Mouse (Mus musculus) heart, postnatal 0 days (tissue): Measurements from ENCODE around the gene Kdm7a.

Experiments used
- CTCF ChIP-seq: IDR thresholded peaks from 2 replicates; pipeline ENCODE4 v1.5.1; 2016; ENCODE audit warnings: antibody characterized with exemption, control low read depth, low read depth
- EP300 ChIP-seq: IDR thresholded peaks from 2 replicates; pipeline ENCODE4 v1.6.1; 2016; ENCODE audit warnings: antibody characterized with exemption, low read depth

DNA sequence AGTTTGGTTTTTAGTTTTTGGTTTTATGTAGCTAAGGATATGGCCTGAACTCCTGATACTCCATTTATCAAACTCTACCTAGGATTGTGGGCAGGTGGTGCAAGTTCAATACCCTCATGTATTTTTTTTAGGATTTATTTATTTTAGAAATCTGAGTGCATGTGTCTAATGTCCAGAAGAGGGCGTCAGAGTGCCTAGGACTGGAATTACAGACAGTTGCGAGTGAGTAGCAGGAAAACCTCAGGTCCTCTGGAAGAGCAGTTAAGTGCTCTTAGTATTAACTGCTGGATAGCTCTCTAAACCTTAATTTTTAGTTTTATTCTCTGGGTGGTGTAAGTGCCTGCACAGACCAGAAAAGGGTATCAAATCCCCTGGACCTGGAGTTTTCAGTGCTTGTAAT, 19.4 kb downstream of the Kdm7a start:
- TF ChIP-seq EP300 (no peak), CTCF (peak; percentile 33)
